Mouse (Mus musculus) intestine, postnatal 0 days (tissue): Measurements from ENCODE around the gene Nr2c2ap. TPM values are rescaled to one million over a fixed set of nuclear protein-coding genes. Genes with fewer than 3 reads are reported as not detected.

Experiments used
- ATAC-seq: fragments of 200-750 bp; cut with Nextera tagmentation; 2 replicates; pipeline ENCODE4 v1.8.0; 2017; ENCODE audit warnings: mild to moderate bottlenecking, moderate TSS enrichment, moderate library complexity
- H3K27ac ChIP-seq: fragments of 300-500 bp; sonication (generic); 2 replicates; pipeline ENCODE4 v1.5.1; 2014; ENCODE audit warnings: mild to moderate bottlenecking, low read depth, low read length, moderate library complexity
- H3K27me3 ChIP-seq: fragments of 300-500 bp; sonication (generic); replicated peaks from 2 replicates; pipeline ENCODE4 v1.6.1; 2014; ENCODE audit warnings: low read length, mixed read lengths; ENCODE audit not compliant: control insufficient read depth, insufficient read depth
- H3K36me3 ChIP-seq: fragments of 300-500 bp; sonication (generic); 2 replicates; pipeline ENCODE4 v1.6.1; 2014; ENCODE audit warnings: mild to moderate bottlenecking, moderate library complexity; ENCODE audit not compliant: control insufficient read depth, insufficient read depth
- H3K4me1 ChIP-seq: fragments of 300-500 bp; sonication (generic); replicated peaks from 2 replicates; pipeline ENCODE4 v1.6.1; 2014; ENCODE audit warnings: antibody characterized with exemption, low read length, mixed read lengths; ENCODE audit not compliant: control insufficient read depth, insufficient read depth
- H3K4me2 ChIP-seq: fragments of 300-500 bp; sonication (generic); replicated peaks from 2 replicates; pipeline ENCODE4 v1.6.1; 2014; ENCODE audit warnings: low read depth, mild to moderate bottlenecking, moderate library complexity
- H3K4me3 ChIP-seq: fragments of 300-500 bp; sonication (generic); 2 replicates; pipeline ENCODE4 v1.5.1; 2014; ENCODE audit warnings: low read depth, low read length
- H3K9ac ChIP-seq: fragments of 300-500 bp; sonication (generic); 2 replicates; pipeline ENCODE4 v1.6.1; 2014; ENCODE audit warnings: mild to moderate bottlenecking, low read depth, low read length
- H3K9me3 ChIP-seq: fragments of 300-500 bp; sonication (generic); 2 replicates; pipeline ENCODE4 v1.6.1; 2016; ENCODE audit warnings: mixed run types; ENCODE audit not compliant: control insufficient read depth
- CTCF ChIP-seq: sonication (generic); IDR thresholded peaks from 2 replicates; pipeline ENCODE4 v1.5.1; 2016; ENCODE audit warnings: low read depth, mild to moderate bottlenecking, control low read depth, antibody characterized with exemption, moderate library complexity
- WGBS: fragments of 180-500 bp; shearing (Covaris S2); extraction: QIAGEN DNeasy Blood & Tissue Kit; methylation state at CpG from one replicate; pipeline ENCODE4 v1.1.7; 2014; 5-methylcytosine and 5-hydroxymethylcytosine counted together
- polyA plus RNA-seq: library from polyadenylated mRNA; unstranded; fragments of >200 nt; fragmentation: Nextera tagmentation; extraction: Ambion mirVana; gene quantifications from 2 replicates; pipeline ENCODE4 v1.2.1, GENCODE M21; 2015

The Nr2c2ap gene
- polyA plus RNA-seq, 1 experiment from 2014 or later = 44.1 TPM

DNA sequence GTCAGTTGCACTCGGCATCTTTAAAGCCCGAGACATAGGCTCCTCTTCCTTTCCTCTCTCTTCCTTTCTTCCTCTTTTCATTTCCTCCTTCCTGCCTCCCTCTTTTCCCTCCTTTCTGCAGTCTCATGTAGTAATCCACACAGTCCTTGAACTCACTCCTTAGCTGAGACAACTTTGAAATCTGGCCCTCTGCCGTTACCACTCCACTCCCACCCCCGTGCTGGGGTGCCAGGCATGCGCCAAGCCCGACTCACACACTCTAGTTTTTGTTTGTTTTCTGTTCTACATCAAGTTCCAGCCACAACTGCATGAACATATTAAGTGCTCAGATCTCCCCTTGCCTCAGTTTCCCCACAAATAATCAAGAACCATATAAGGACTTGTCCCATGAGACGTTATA lies 26.2 kb upstream of the Nr2c2ap start:
- H3K27me3 ChIP-seq = peaks cover 8% of the 10 kb centered on the region; the same call in 1 of the 2 replicates
- H3K4me2 ChIP-seq = no peak overlapping the region
- no peak for ATAC-seq
- H3K27ac ChIP-seq = no peak overlapping the region
- H3K4me3 ChIP-seq = no peak overlapping the region
- no peaks in the 10 kb centered on the region for H3K36me3 ChIP-seq
- TF ChIP-seq CTCF = no peak
- WGBS = 74% methylated on average over 7 of the region's 7 CpGs
- H3K4me1 ChIP-seq = no peaks in the 10 kb centered on the region
- no peak overlapping the region for H3K9ac ChIP-seq
- H3K9me3 ChIP-seq = no peaks in the 10 kb centered on the region

GRCm38 (mm10) chr8:70110451-70110850 lies 20.7 kb upstream of the Nr2c2ap start:
- Histone ChIP-seq H3K4me3 (no peak overlapping the region), H3K36me3 (no peaks in the 10 kb centered on the region), H3K9me3 (no peaks in the 10 kb centered on the region), H3K4me1 (no peaks in the 10 kb centered on the region), H3K4me2 (no peak overlapping the region), H3K9ac (no peak overlapping the region), H3K27ac (no peak overlapping the region), H3K27me3 (peaks cover 44% of the 10 kb centered on the region)
- ATAC-seq = no peak
- TF ChIP-seq CTCF = no peak
- 62% methylated on average over 2 of the region's 2 CpGs for WGBS

DNA sequence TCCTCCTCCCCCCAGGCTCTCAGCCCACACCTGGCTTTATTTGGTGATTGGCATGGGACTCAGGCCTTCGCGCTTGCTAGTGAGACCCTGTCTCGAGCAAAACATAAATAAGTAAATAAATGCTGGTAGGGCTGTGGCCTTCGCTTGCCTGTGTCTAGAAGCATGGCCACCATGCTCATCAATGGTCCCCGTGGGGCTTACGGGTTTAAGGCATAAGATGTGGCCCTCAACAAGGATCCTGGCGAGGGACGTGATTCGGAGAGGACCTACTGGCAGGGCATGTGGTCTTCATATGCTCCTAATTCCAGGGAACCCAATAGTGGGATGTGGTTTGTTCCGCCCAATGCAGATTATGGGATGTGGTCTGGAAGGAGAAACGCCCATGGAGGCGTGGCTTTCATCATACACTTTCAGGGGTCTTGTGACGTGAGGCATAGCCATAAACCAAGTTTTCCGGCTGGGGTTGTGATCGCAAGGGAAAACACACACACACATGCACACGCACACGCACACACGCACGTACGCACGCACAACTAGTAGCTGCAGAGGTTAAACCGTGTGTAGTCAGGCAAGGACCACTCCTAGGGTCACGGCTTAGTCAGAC lies 19.8 kb upstream of the Nr2c2ap start:
- H3K9ac ChIP-seq = no peak overlapping the region
- no peak overlapping the region for H3K27ac ChIP-seq
- H3K27me3 ChIP-seq = peaks cover 45% of the 10 kb centered on the region
- no peaks in the 10 kb centered on the region for H3K9me3 ChIP-seq
- no peaks in the 10 kb centered on the region for H3K4me1 ChIP-seq
- H3K36me3 ChIP-seq = no peaks in the 10 kb centered on the region
- TF ChIP-seq CTCF = no peak
- ATAC-seq = no peak
- no peak overlapping the region for H3K4me2 ChIP-seq
- 46% methylated on average over 23 of the region's 23 CpGs for WGBS
- no peak overlapping the region for H3K4me3 ChIP-seq

- Histone ChIP-seq H3K4me1 (no peaks in the 10 kb centered on the region), H3K4me2 (no peak overlapping the region), H3K36me3 (no peaks in the 10 kb centered on the region), H3K4me3 (no peak overlapping the region), H3K9me3 (no peaks in the 10 kb centered on the region), H3K27ac (no peak overlapping the region), H3K27me3 (peaks cover 45% of the 10 kb centered on the region), H3K9ac (no peak overlapping the region)
- no peak for ATAC-seq
- 9% methylated on average over 43 of the region's 43 CpGs for WGBS
- TF ChIP-seq CTCF = no peak
These were observed 18.6 kb upstream of the Nr2c2ap start for GRCm38 (mm10) chr8:70112401-70113016.

- Histone ChIP-seq H3K4me1 (no peaks in the 10 kb centered on the region), H3K9me3 (no peaks in the 10 kb centered on the region), H3K9ac (no peak overlapping the region), H3K27me3 (peaks cover 53% of the 10 kb centered on the region), H3K4me3 (no peak overlapping the region), H3K36me3 (no peaks in the 10 kb centered on the region), H3K4me2 (no peak overlapping the region), H3K27ac (no peak overlapping the region)
- WGBS = 27% methylated on average over 6 of the region's 6 CpGs
- no peak for ATAC-seq
- no peak for TF ChIP-seq CTCF
These were observed 16.6 kb upstream of the Nr2c2ap start for GRCm38 (mm10) chr8:70114488-70114887.

DNA sequence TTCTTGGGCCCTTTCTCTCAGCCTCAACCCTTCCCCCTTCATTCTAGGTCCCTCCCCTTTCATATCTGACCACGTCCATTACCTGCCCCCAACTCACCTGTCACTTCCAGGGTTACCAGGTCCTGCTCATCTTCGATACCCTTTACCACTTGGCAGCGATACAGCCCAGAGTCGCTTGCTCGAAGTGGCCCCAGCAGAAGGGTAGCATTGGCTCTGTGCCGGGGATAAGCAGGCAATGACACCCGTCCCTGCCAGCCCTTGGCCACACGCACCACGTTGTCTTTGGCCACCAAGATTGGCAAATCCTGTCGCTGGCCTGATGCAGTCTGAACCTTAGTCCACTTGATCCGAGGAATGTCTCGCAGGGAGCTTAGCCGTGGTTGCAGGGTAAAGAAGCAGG lies 16.2 kb upstream of the Nr2c2ap start:
- peaks cover 55% of the 10 kb centered on the region for H3K27me3 ChIP-seq
- no peak for TF ChIP-seq CTCF
- no peaks in the 10 kb centered on the region for H3K4me1 ChIP-seq
- WGBS = 65% methylated on average over 13 of the region's 13 CpGs
- H3K36me3 ChIP-seq = no peaks in the 10 kb centered on the region
- no peak for ATAC-seq
- H3K9ac ChIP-seq = no peak overlapping the region
- H3K9me3 ChIP-seq = no peaks in the 10 kb centered on the region
- H3K4me2 ChIP-seq = no peak overlapping the region
- H3K27ac ChIP-seq = no peak overlapping the region
- H3K4me3 ChIP-seq = no peak overlapping the region
